Mouse (Mus musculus): ENCODE data around the gene Marcksl1. TPM values are rescaled to one million over a fixed set of nuclear protein-coding genes. Genes with fewer than 3 reads are reported as not detected.

The Marcksl1 gene
- 1,603 and 1,647 TPM in 2 replicates for polyA plus RNA-seq (2016; fragmentation: Nextera tagmentation; extraction: Ambion mirVana)

DNA sequence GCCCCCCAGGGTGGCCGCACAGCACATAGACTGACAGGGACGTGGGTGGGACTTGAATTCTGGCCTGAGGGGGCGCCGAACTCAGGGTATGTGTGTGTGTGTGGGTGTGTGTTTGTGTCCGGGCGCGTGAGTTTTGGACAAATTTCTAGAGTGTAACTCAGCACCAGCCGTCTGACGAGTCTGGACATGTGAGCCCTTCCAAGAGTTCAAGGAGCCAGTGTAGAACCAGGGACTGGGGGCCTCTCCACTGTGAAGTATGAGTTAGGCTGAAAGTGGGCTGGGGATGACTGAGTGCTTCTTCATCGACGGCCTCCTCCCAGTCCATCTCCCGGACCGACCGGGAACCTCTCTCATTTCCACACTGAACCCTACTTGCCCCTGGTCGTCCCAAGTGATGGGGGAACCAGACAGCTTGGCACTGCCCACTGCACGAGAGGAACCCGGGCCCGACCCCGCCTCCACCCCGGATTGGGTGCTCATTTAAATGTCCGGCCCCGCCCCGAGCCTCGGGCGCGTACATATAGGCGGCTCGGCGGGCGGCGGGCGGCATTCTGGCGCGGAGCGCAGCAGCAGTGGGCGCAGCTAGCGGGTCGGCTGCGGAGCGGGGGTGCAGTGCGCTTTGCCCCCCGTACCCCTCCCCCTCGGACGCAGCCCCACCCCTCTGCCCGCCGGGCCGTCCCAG, at the start of gene Marcksl1:
Gene Marcksl1, plus strand, starts transcription at position 496 of the 682 bp plus-strand sequence.
- Histone ChIP-seq H3K27ac (replicated peaks) (peak within 1 kb of the TSS; percentile 100), H3K9me3 (replicated peaks) (no peaks in the 10 kb centered on the region), H3K27me3 (ENCODE audit: low read depth, poor library complexity, severe bottlenecking) (no peaks in the 10 kb centered on the region), H3K4me3 (peak within 1 kb of the TSS; percentile 100), H3K4me1 (peaks cover 67% of the 10 kb centered on the region), H3K36me3 (peaks cover 40% of the 10 kb centered on the region)
- DNase-seq (ENCODE audit: low spot score) = peak; percentile 92
- WGBS = 8% methylated on average over 42 of the region's 47 CpGs

DNA sequence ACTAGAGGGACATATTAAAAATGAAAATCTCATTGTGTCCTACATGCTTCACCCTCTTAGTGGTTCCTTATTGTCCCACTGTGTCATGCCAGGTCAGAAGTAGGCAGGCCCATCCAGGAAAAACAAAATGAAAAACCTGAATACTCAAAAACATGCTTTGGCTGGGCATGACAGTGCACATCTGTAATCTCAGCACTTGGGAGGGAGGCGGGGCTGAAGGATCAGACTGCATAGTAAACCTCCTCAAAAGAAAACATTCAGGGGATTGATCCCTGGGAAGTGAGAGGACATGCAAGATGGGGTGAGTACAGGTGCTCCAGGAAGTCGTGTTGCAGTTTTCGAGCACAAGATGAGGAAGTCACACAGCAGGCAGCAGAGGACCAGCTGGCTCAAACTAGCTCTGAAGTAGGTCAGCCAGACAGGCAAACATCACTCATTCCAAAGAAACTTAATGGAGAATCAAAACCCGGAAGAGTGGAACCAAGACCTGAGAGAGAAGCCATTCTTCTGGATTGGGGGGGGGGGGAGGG, 49.0 kb upstream of the Marcksl1 start:
- no peak overlapping the region for H3K27ac ChIP-seq (replicated peaks)
- no peaks in the 10 kb centered on the region for H3K27me3 ChIP-seq (ENCODE audit: low read depth, poor library complexity, severe bottlenecking)
- H3K9me3 ChIP-seq (replicated peaks) = no peaks in the 10 kb centered on the region
- 86% methylated on average over 4 of the region's 4 CpGs for WGBS
- H3K36me3 ChIP-seq = peaks cover 56% of the 10 kb centered on the region
- no peak for DNase-seq (ENCODE audit: low spot score)
- H3K4me3 ChIP-seq = no peak overlapping the region
- peaks cover 17% of the 10 kb centered on the region for H3K4me1 ChIP-seq

DNA sequence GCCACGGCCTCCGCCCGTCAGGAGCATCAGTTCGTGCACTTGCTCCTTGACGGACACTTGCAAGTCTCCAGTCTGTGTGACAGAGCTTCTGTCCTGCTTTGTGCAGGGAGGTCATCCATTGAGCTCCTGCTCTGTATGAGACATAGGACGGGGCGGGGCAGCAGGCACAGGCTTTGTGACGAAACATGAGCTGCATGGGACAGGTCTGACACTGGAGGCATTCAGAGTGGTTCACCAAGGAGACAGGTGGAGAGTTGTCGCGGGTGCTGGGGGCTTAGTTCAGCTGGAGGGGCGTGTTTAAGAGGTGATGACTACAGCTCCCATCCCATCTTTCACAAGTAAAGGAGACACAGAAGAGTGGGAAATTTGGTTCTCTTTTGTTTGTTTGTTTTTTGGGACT, 37.3 kb upstream of the Marcksl1 start:
- Histone ChIP-seq H3K9me3 (replicated peaks) (no peaks in the 10 kb centered on the region), H3K27ac (replicated peaks) (no peak overlapping the region), H3K27me3 (ENCODE audit: low read depth, poor library complexity, severe bottlenecking) (no peaks in the 10 kb centered on the region), H3K36me3 (peaks cover 91% of the 10 kb centered on the region), H3K4me1 (no peaks in the 10 kb centered on the region), H3K4me3 (no peak overlapping the region)
- WGBS = 91% methylated on average over 11 of the region's 11 CpGs
- no peak for DNase-seq (ENCODE audit: low spot score)

GRCm38 (mm10) chr4:129479863-129480262, 33.5 kb upstream of the Marcksl1 start:
- no peak overlapping the region for H3K4me3 ChIP-seq
- no peaks in the 10 kb centered on the region for H3K4me1 ChIP-seq
- H3K27ac ChIP-seq (replicated peaks) = no peak overlapping the region
- WGBS = 91% methylated on average over 3 of the region's 3 CpGs
- DNase-seq (ENCODE audit: low spot score) = no peak
- peaks cover 93% of the 10 kb centered on the region for H3K36me3 ChIP-seq
- no peaks in the 10 kb centered on the region for H3K27me3 ChIP-seq (ENCODE audit: low read depth, poor library complexity, severe bottlenecking)
- H3K9me3 ChIP-seq (replicated peaks) = no peaks in the 10 kb centered on the region

- H3K4me1 ChIP-seq = no peaks in the 10 kb centered on the region
- no peaks in the 10 kb centered on the region for H3K27me3 ChIP-seq (ENCODE audit: low read depth, poor library complexity, severe bottlenecking)
- 93% methylated on average over 1 of the region's 1 CpGs for WGBS
- H3K4me3 ChIP-seq = no peak overlapping the region
- no peak for DNase-seq (ENCODE audit: low spot score)
- no peak overlapping the region for H3K27ac ChIP-seq (replicated peaks)
- H3K9me3 ChIP-seq (replicated peaks) = no peaks in the 10 kb centered on the region
- peaks cover 95% of the 10 kb centered on the region for H3K36me3 ChIP-seq
Observed at GRCm38 (mm10) chr4:129481090-129481489, 32.3 kb upstream of the Marcksl1 start.

DNA sequence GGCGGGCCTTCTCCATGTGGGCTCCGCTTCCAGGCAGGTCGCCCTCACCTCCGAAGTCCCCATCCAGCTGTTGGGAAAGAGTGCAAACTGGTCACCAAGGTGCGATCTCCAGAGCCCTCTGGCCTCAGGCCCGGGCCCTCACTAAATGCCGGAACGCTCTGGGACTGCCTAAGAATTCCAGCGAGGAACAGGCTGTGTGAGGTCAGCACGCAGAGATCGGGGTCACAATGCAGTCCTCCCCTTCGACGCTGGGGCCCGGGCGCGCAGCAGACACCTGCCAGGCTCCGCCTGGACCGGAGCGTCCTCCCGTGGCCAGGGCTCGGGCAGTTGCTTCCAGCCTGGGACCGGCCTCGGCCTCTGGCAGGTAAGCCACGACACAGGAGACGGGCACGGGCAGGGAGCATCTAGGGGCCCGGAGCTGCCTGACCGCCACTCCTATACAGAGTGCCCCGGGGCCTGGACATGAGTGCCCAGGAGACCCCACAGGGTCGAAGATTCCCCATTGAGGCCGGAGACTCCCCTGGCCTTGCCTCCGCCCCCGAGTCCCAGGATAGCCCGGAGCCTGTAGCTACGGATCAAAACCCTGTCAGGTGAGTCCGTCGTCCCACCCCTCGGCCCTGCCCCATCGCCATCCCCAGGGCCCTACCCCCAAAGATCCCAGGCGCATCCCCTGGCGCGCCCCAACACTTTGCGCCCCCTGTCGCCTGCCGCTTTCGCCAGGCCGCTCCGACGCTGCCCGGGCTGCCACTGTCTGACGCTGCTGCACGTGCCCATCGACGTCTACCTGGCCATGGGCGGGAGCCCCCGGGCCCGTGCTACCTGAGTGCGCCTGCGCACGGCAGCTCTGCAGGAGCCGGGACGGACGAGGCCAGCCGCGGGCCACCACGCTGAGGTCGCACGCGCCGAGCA, 22.2 kb upstream of the Marcksl1 start, which contains the start of the genes Tssk3 and Fam229a:
Gene Tssk3, minus strand, starts transcription at position 51 of the 909 bp plus-strand sequence.
Gene Fam229a, plus strand, starts transcription at position 219 of the 909 bp plus-strand sequence.
- Histone ChIP-seq H3K9me3 (replicated peaks) (no peaks in the 10 kb centered on the region), H3K27ac (replicated peaks) (no peak within 1 kb of the TSS; the same call in 1 of the 2 replicates), H3K4me1 (peaks cover 27% of the 10 kb centered on the region), H3K4me3 (peak within 1 kb of the TSS; percentile 52), H3K36me3 (peaks cover 33% of the 10 kb centered on the region), H3K27me3 (ENCODE audit: low read depth, poor library complexity, severe bottlenecking) (peaks cover 44% of the 10 kb centered on the region)
- 4% methylated on average over 70 of the region's 70 CpGs for WGBS
- DNase-seq (ENCODE audit: low spot score) = peak; percentile 50

- Histone ChIP-seq H3K27me3 (ENCODE audit: low read depth, poor library complexity, severe bottlenecking) (peaks cover 35% of the 10 kb centered on the region), H3K36me3 (no peaks in the 10 kb centered on the region), H3K9me3 (replicated peaks) (no peaks in the 10 kb centered on the region), H3K4me3 (no peak overlapping the region), H3K4me1 (peaks cover 46% of the 10 kb centered on the region), H3K27ac (replicated peaks) (no peak overlapping the region)
- no peak for DNase-seq (ENCODE audit: low spot score)
- WGBS = 73% methylated on average over 7 of the region's 7 CpGs
Observed at GRCm38 (mm10) chr4:129494681-129495080, 18.7 kb upstream of the Marcksl1 start.

DNA sequence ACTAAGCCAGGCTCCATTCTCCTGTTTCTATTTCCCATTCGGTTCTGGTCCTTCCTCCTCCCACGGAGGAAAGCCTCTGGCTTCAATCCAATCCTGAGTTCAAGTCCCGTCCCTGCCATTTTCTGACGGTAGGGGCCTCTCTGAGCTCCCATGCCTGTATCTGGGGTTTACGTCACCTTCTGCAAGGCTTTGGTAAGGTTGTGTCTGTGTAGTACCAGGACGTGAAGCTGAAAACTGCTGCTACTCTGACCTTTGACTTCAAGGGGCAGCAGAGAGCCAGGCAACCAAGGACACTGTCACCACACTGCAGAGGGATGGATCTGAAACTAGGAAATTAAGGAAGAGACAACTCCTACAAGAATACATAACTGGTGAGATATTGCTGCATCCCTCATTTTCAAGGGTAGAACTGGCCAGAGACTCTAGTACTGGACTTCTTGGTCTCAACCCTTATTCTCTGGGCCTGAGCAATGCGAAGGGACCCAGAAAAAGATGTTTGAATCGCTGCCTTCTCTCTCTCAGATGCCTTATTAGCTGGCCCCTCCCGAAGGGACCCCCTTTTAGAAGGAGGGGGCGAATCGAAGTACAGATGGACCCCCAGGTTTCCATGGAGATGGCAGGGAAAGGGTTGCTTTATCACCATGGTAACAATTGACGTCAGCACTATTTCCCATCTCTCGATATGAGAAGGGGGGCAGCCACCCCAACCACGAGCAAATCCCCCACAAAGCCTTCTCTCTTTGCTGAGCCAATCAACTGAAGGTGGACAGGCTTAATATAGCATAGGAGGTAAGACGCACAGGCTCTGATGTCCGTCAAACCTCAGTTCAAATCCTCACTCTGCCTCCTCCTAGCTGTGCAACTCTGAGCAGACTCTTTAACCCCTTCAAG, 17.5 kb upstream of the Marcksl1 start:
- peaks cover 49% of the 10 kb centered on the region for H3K4me1 ChIP-seq
- peak; percentile 27 for DNase-seq (ENCODE audit: low spot score)
- WGBS = 33% methylated on average over 16 of the region's 16 CpGs

DNA sequence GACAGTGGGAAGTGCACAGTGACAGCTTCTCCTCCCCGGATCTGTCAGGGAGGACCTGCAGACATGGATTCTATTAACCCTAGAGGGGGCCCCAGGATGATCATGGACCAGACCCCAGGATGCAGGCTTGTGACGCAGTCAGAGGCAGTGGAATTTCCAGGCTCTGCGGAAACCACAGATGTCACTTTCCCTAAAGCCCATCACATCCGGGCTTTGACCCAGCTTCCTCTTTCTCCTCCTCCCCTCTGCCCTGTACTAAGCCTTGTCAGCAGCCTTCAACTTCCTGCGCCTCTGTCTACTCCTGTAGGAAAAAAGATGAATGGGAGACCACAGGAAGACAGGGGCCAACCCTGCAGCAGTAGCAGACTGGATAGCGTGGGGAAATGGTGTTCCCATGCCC, 16.8 kb upstream of the Marcksl1 start:
- Histone ChIP-seq H3K4me3 (0 out of 2 replicates have a peak overlapping the region, but pooled peaks have one; percentile 8), H3K9me3 (replicated peaks) (no peaks in the 10 kb centered on the region), H3K27me3 (ENCODE audit: low read depth, poor library complexity, severe bottlenecking) (peaks cover 16% of the 10 kb centered on the region), H3K36me3 (no peaks in the 10 kb centered on the region), H3K4me1 (peaks cover 47% of the 10 kb centered on the region), H3K27ac (replicated peaks) (peak overlapping the region; percentile 50)
- DNase-seq (ENCODE audit: low spot score) = no peak
- 49% methylated on average over 6 of the region's 6 CpGs for WGBS

More for the DNA sequence above, 17.5 kb upstream of the Marcksl1 start:
- Histone ChIP-seq H3K27me3 (ENCODE audit: low read depth, poor library complexity, severe bottlenecking) (peaks cover 23% of the 10 kb centered on the region), H3K9me3 (replicated peaks) (no peaks in the 10 kb centered on the region), H3K27ac (replicated peaks) (peak overlapping the region; percentile 50; the same call in 1 of the 2 replicates), H3K4me3 (peak overlapping the region; percentile 8; the same call in 1 of the 2 replicates), H3K36me3 (no peaks in the 10 kb centered on the region)

GRCm38 (mm10) chr4:129498941-129499340, 14.4 kb upstream of the Marcksl1 start:
- 0 out of 2 replicates have a peak overlapping the region, but pooled peaks have one; percentile 4 for H3K4me3 ChIP-seq
- peak overlapping the region; percentile 28; the same call in 1 of the 2 replicates for H3K27ac ChIP-seq (replicated peaks)
- no peaks in the 10 kb centered on the region for H3K36me3 ChIP-seq
- H3K27me3 ChIP-seq (ENCODE audit: low read depth, poor library complexity, severe bottlenecking) = no peaks in the 10 kb centered on the region
- peaks cover 43% of the 10 kb centered on the region for H3K4me1 ChIP-seq
- no peak for DNase-seq (ENCODE audit: low spot score)
- 70% methylated on average over 3 of the region's 3 CpGs for WGBS
- H3K9me3 ChIP-seq (replicated peaks) = no peaks in the 10 kb centered on the region

- Histone ChIP-seq H3K9me3 (replicated peaks) (no peaks in the 10 kb centered on the region), H3K36me3 (no peaks in the 10 kb centered on the region), H3K27me3 (ENCODE audit: low read depth, poor library complexity, severe bottlenecking) (no peaks in the 10 kb centered on the region), H3K4me1 (peaks cover 43% of the 10 kb centered on the region), H3K27ac (replicated peaks) (peak overlapping the region; percentile 89), H3K4me3 (peak overlapping the region; percentile 70)
- no peak for DNase-seq (ENCODE audit: low spot score)
- 79% methylated on average over 8 of the region's 8 CpGs for WGBS
Observed at GRCm38 (mm10) chr4:129500017-129500416, 13.4 kb upstream of the Marcksl1 start.
